Mouse (Mus musculus): ENCODE data around the gene Ddx19b. TPM values are rescaled to one million over a fixed set of nuclear protein-coding genes. Genes with fewer than 3 reads are reported as not detected.

Ddx19b gene
- total RNA-seq, 1 experiment = 25.3 TPM

- H3K9ac ChIP-seq (ENCODE audit: insufficient read depth, low read depth, low read length, poor library complexity, severe bottlenecking) = peak within 1 kb of the TSS; percentile 90
- H3K4me1 ChIP-seq (ENCODE audit: control insufficient read depth in 2 of 2, insufficient read depth in 2 of 2, low read length in 2 of 2, poor library complexity in 1 of 2) = no peaks in the 10 kb centered on the region
- H3K4me3 ChIP-seq (ENCODE audit: insufficient read depth in 1 of 2, low read depth in 1 of 2, low read length in 2 of 2, poor library complexity in 1 of 2, severe bottlenecking in 1 of 2) = peak within 1 kb of the TSS; percentile 92 to 95
- no peak within 1 kb of the TSS for H3K27ac ChIP-seq (ENCODE audit: insufficient read depth, low read depth, low read length, poor library complexity, severe bottlenecking)
- 0 out of 2 replicates have a peak, but pooled peaks have one; percentile 48 for TF ChIP-seq ZNF384 (IDR thresholded peaks at IDR 0.05; ENCODE audit: low read depth, low read length)
- no peak for TF ChIP-seq CHD2 (IDR thresholded peaks at IDR 0.05; ENCODE audit: low read depth, low read length)
- TF ChIP-seq ZC3H11A (IDR thresholded peaks at IDR 0.05; ENCODE audit: borderline replicate concordance, low read depth, low read length) = no peak
- TF ChIP-seq HCFC1 (IDR thresholded peaks at IDR 0.05; ENCODE audit: borderline replicate concordance, insufficient read depth, low read length) = peak; percentile 78
- in situ Hi-C loops (cut with MboI; ENCODE audit: low sequenced_read_pairs in 2 of 2, unreplicated experiment in 2 of 2) = no loop called here
- no peaks in the 10 kb centered on the region for H3K9me3 ChIP-seq (ENCODE audit: control insufficient read depth, insufficient read depth, low read depth, low read length)
- H3K36me3 ChIP-seq (ENCODE audit: control insufficient read depth, insufficient read depth, low read length, poor library complexity, severe bottlenecking) = peaks cover 3% of the 10 kb centered on the region
- DNase-seq (ENCODE audit: low read depth, low spot score) = peak; percentile 75
Observed at GRCm38 (mm10) chr8:110997547-110998531, 33.7 kb downstream of the Ddx19b start, which contains the start of gene Ddx19a. Gene Ddx19a, minus strand, starts transcription at chr8:110997800.

GRCm38 (mm10) chr8:110996641-110997430, 34.7 kb downstream of the Ddx19b start:
- in situ Hi-C loops (cut with MboI; ENCODE audit: low sequenced_read_pairs in 2 of 2, unreplicated experiment in 2 of 2) = no loop called here
- H3K9me3 ChIP-seq (ENCODE audit: control insufficient read depth, insufficient read depth, low read depth, low read length) = no peaks in the 10 kb centered on the region
- H3K27ac ChIP-seq (ENCODE audit: insufficient read depth, low read depth, low read length, poor library complexity, severe bottlenecking) = no peak overlapping the region
- DNase-seq (ENCODE audit: low read depth, low spot score) = peak; percentile 15
- no peaks in the 10 kb centered on the region for H3K4me1 ChIP-seq (ENCODE audit: control insufficient read depth in 2 of 2, insufficient read depth in 2 of 2, low read length in 2 of 2, poor library complexity in 1 of 2)
- H3K9ac ChIP-seq (ENCODE audit: insufficient read depth, low read depth, low read length, poor library complexity, severe bottlenecking) = peak overlapping the region; percentile 90
- no peak for TF ChIP-seq HCFC1 (IDR thresholded peaks at IDR 0.05; ENCODE audit: borderline replicate concordance, insufficient read depth, low read length)
- TF ChIP-seq MAFK (IDR thresholded peaks at IDR 0.05; ENCODE audit: insufficient read depth, low read depth, low read length) = no peak
- TF ChIP-seq ZC3H11A (IDR thresholded peaks at IDR 0.05; ENCODE audit: borderline replicate concordance, low read depth, low read length) = no peak
- TF ChIP-seq ZNF384 (IDR thresholded peaks at IDR 0.05; ENCODE audit: low read depth, low read length) = no peak
- TF ChIP-seq CHD2 (IDR thresholded peaks at IDR 0.05; ENCODE audit: low read depth, low read length) = no peak
- peaks cover 4% of the 10 kb centered on the region for H3K36me3 ChIP-seq (ENCODE audit: control insufficient read depth, insufficient read depth, low read length, poor library complexity, severe bottlenecking)
- peak overlapping the region; percentile 92 to 95 for H3K4me3 ChIP-seq (ENCODE audit: insufficient read depth in 1 of 2, low read depth in 1 of 2, low read length in 2 of 2, poor library complexity in 1 of 2, severe bottlenecking in 1 of 2)

GRCm38 (mm10) chr8:110990017-110990416, 41.5 kb downstream of the Ddx19b start:
- H3K4me1 ChIP-seq (ENCODE audit: control insufficient read depth in 2 of 2, insufficient read depth in 2 of 2, low read length in 2 of 2, poor library complexity in 1 of 2) = no peaks in the 10 kb centered on the region
- no peaks in the 10 kb centered on the region for H3K9me3 ChIP-seq (ENCODE audit: control insufficient read depth, insufficient read depth, low read depth, low read length)
- in situ Hi-C loops (cut with MboI; ENCODE audit: low sequenced_read_pairs in 2 of 2, unreplicated experiment in 2 of 2) = no loop called here
- TF ChIP-seq ZNF384 (IDR thresholded peaks at IDR 0.05; ENCODE audit: low read depth, low read length) (no peak), MAFK (IDR thresholded peaks at IDR 0.05; ENCODE audit: insufficient read depth, low read depth, low read length) (no peak), HCFC1 (IDR thresholded peaks at IDR 0.05; ENCODE audit: borderline replicate concordance, insufficient read depth, low read length) (no peak)
- no peak overlapping the region for H3K27ac ChIP-seq (ENCODE audit: insufficient read depth, low read depth, low read length, poor library complexity, severe bottlenecking)
- peaks cover 33% of the 10 kb centered on the region for H3K36me3 ChIP-seq (ENCODE audit: control insufficient read depth, insufficient read depth, low read length, poor library complexity, severe bottlenecking)
- no peak overlapping the region for H3K4me3 ChIP-seq (ENCODE audit: insufficient read depth in 1 of 2, low read depth in 1 of 2, low read length in 2 of 2, poor library complexity in 1 of 2, severe bottlenecking in 1 of 2)
- no peak for DNase-seq (ENCODE audit: low read depth, low spot score)
- no peak overlapping the region for H3K9ac ChIP-seq (ENCODE audit: insufficient read depth, low read depth, low read length, poor library complexity, severe bottlenecking)

GRCm38 (mm10) chr8:110987805-110988744, 43.5 kb downstream of the Ddx19b start:
- H3K27ac ChIP-seq (ENCODE audit: insufficient read depth, low read depth, low read length, poor library complexity, severe bottlenecking) = no peak overlapping the region
- H3K4me1 ChIP-seq (ENCODE audit: control insufficient read depth in 2 of 2, insufficient read depth in 2 of 2, low read length in 2 of 2, poor library complexity in 1 of 2) = no peaks in the 10 kb centered on the region
- H3K9me3 ChIP-seq (ENCODE audit: control insufficient read depth, insufficient read depth, low read depth, low read length) = no peaks in the 10 kb centered on the region
- in situ Hi-C loops (cut with MboI; ENCODE audit: low sequenced_read_pairs in 2 of 2, unreplicated experiment in 2 of 2) = no loop called here
- DNase-seq (ENCODE audit: low read depth, low spot score) = no peak
- TF ChIP-seq MAFK (IDR thresholded peaks at IDR 0.05; ENCODE audit: insufficient read depth, low read depth, low read length) = no peak
- TF ChIP-seq CHD2 (IDR thresholded peaks at IDR 0.05; ENCODE audit: low read depth, low read length) = no peak
- no peak for TF ChIP-seq ZNF384 (IDR thresholded peaks at IDR 0.05; ENCODE audit: low read depth, low read length)
- TF ChIP-seq HCFC1 (IDR thresholded peaks at IDR 0.05; ENCODE audit: borderline replicate concordance, insufficient read depth, low read length) = no peak
- TF ChIP-seq ZC3H11A (IDR thresholded peaks at IDR 0.05; ENCODE audit: borderline replicate concordance, low read depth, low read length) = no peak
- H3K9ac ChIP-seq (ENCODE audit: insufficient read depth, low read depth, low read length, poor library complexity, severe bottlenecking) = no peak overlapping the region
- H3K36me3 ChIP-seq (ENCODE audit: control insufficient read depth, insufficient read depth, low read length, poor library complexity, severe bottlenecking) = peaks cover 42% of the 10 kb centered on the region
- H3K4me3 ChIP-seq (ENCODE audit: insufficient read depth in 1 of 2, low read depth in 1 of 2, low read length in 2 of 2, poor library complexity in 1 of 2, severe bottlenecking in 1 of 2) = no peak overlapping the region
